Mouse (Mus musculus): ENCODE measurements at regions not wholly inside any gene's neighbourhood (a gene's known extent, or its start where the extent isn't known, plus 50 kb on each side); places are given as distances from the start of the nearest gene placed in this dataset.

GRCm38 (mm10) chr4:114346068-114346747 is 60.3 kb upstream of the Trabd2b start:
- TF ChIP-seq POLR2AphosphoS5 (IDR thresholded peaks at IDR 0.05; ENCODE audit: borderline replicate concordance, low read depth, low read length) (no peak), POLR2A (IDR thresholded peaks at IDR 0.05; ENCODE audit: control insufficient read depth in 1 of 2, insufficient read depth in 1 of 2, low read depth in 1 of 2, low read length in 2 of 2, poor library complexity in 1 of 2) (no peak), ZC3H11A (IDR thresholded peaks at IDR 0.05; ENCODE audit: low read depth, low read length) (no peak)
